Mouse (Mus musculus): ENCODE data around the gene Ddost. TPM values are rescaled to one million over a fixed set of nuclear protein-coding genes. Genes with fewer than 3 reads are reported as not detected.

Ddost gene
- polyA plus RNA-seq, 1 experiment: 112 TPM

- no peak overlapping the region for H3K4me3 ChIP-seq (ENCODE audit: low read depth, low read length)
- no peak overlapping the region for H3K27ac ChIP-seq (ENCODE audit: insufficient read depth, low read length)
- peaks cover 21% of the 10 kb centered on the region for H3K36me3 ChIP-seq (ENCODE audit: control insufficient read depth, insufficient read depth, low read length, poor library complexity, severe bottlenecking)
- H3K9ac ChIP-seq (ENCODE audit: low read depth, poor library complexity, severe bottlenecking): no peak overlapping the region
- no peaks in the 10 kb centered on the region for H3K27me3 ChIP-seq (ENCODE audit: control insufficient read depth, insufficient read depth, low read length, poor library complexity, severe bottlenecking)
- H3K9me3 ChIP-seq (replicated peaks; ENCODE audit: control insufficient read depth, insufficient read depth, low read length, poor library complexity, severe bottlenecking): no peaks in the 10 kb centered on the region
- H3K4me1 ChIP-seq (ENCODE audit: control insufficient read depth, insufficient read depth, low read length): no peaks in the 10 kb centered on the region
- TF ChIP-seq CTCF (IDR thresholded peaks at IDR 0.05; ENCODE audit: low read depth, low read length) (no peak), POLR2A (IDR thresholded peaks at IDR 0.05; ENCODE audit: insufficient read depth, low read length) (no peak), EP300 (IDR thresholded peaks at IDR 0.05; ENCODE audit: insufficient read depth, low read depth, low read length) (no peak)
Observed at GRCm38 (mm10) chr4:138313795-138314194, 9.3 kb downstream of the Ddost start.

DNA sequence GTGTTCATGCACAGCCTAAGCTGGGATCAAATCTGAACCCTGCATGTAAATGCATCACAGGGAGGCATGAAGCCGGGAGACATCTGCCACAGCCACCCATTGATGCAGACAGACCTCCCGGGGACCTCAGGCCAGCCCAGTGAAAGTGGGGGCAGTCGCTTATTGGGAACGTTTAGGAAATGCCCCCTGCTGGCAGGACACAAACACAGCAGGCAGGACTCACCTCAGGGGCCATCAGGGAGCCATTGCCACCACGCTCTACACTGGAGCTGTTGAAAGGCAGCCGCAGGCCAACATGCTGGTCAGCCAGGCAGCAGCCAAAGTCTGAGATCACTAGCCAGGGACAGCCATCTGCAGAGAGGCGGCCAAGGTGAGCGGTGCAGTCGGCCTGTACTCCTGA, 11.3 kb downstream of the Ddost start:
- H3K27me3 ChIP-seq (ENCODE audit: control insufficient read depth, insufficient read depth, low read length, poor library complexity, severe bottlenecking): no peaks in the 10 kb centered on the region
- H3K27ac ChIP-seq (ENCODE audit: insufficient read depth, low read length): no peak overlapping the region
- H3K4me3 ChIP-seq (ENCODE audit: low read depth, low read length): no peak overlapping the region
- peaks cover 10% of the 10 kb centered on the region for H3K36me3 ChIP-seq (ENCODE audit: control insufficient read depth, insufficient read depth, low read length, poor library complexity, severe bottlenecking)
- no peaks in the 10 kb centered on the region; the same call in 1 of the 2 replicates for H3K9me3 ChIP-seq (replicated peaks; ENCODE audit: control insufficient read depth, insufficient read depth, low read length, poor library complexity, severe bottlenecking)
- TF ChIP-seq CTCF (IDR thresholded peaks at IDR 0.05; ENCODE audit: low read depth, low read length): peak; percentile 58
- no peak for TF ChIP-seq POLR2A (IDR thresholded peaks at IDR 0.05; ENCODE audit: insufficient read depth, low read length)
- no peaks in the 10 kb centered on the region for H3K4me1 ChIP-seq (ENCODE audit: control insufficient read depth, insufficient read depth, low read length)
- no peak overlapping the region for H3K9ac ChIP-seq (ENCODE audit: low read depth, poor library complexity, severe bottlenecking)

DNA sequence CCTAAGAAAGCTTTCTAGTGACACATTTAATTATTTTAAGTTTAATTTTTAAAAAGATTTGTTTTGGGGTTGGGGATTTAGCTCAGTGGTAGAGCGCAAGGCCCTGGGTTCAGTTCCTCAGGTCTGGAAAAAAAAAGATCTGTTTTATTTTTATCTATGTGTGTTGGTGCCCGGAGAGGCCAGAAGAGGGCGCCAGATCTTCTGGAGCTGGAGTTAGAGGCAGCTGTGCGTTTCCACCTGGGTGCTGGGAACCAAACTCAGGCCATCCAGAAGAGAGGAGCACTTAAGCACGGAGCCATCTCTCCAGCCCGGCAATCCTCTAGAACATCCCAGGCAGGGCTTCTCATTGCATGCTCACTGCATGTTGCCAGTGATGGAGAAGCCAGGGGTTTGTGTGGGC, 11.8 kb downstream of the Ddost start:
- Histone ChIP-seq H3K4me3 (ENCODE audit: low read depth, low read length) (no peak overlapping the region), H3K27me3 (ENCODE audit: control insufficient read depth, insufficient read depth, low read length, poor library complexity, severe bottlenecking) (no peaks in the 10 kb centered on the region), H3K36me3 (ENCODE audit: control insufficient read depth, insufficient read depth, low read length, poor library complexity, severe bottlenecking) (peaks cover 10% of the 10 kb centered on the region), H3K4me1 (ENCODE audit: control insufficient read depth, insufficient read depth, low read length) (no peaks in the 10 kb centered on the region), H3K27ac (ENCODE audit: insufficient read depth, low read length) (no peak overlapping the region), H3K9me3 (replicated peaks; ENCODE audit: control insufficient read depth, insufficient read depth, low read length, poor library complexity, severe bottlenecking) (no peaks in the 10 kb centered on the region; the same call in 1 of the 2 replicates), H3K9ac (ENCODE audit: low read depth, poor library complexity, severe bottlenecking) (no peak overlapping the region)
- TF ChIP-seq POLR2A (IDR thresholded peaks at IDR 0.05; ENCODE audit: insufficient read depth, low read length) (no peak), CTCF (IDR thresholded peaks at IDR 0.05; ENCODE audit: low read depth, low read length) (peak; percentile 53), EP300 (IDR thresholded peaks at IDR 0.05; ENCODE audit: insufficient read depth, low read depth, low read length) (no peak)

DNA sequence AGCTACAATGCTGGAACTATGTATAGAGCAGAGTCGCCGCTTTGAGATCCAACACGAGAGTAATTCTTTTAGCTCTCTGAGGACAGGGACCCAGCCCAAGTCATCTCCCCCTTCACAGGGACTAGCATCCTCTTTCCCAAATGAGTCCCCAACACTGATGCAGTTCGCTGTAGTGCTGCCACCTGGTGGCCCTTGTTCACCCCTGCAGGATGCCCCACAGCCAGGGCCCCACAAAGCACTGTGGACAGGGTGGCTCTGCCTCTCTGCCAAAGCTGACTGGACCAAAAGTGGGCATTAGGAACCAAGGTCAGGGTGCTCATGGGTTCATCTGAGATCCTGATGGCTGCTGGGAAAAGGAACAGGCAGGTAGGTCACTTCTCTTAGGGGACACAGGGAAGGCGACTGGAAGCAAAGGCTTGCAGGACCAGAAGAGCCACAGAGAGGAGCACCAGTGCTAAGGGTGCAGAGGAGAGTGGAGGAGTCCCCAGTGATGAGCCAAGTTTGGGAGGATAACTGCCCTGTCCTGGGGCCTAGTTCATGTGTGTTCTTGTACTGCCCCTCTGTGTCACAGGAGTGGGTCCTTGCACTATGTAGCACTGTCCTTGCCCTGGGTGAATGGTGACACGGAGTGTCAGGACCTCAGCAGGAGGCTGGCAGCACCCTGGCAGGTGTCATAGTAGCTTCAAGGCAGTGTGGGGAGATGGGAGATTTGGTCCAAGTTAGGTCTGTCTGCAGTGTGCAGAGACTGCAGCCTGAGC, 14.2 kb downstream of the Ddost start:
- no peak for TF ChIP-seq EP300 (IDR thresholded peaks at IDR 0.05; ENCODE audit: insufficient read depth, low read depth, low read length)
- no peak for TF ChIP-seq POLR2A (IDR thresholded peaks at IDR 0.05; ENCODE audit: insufficient read depth, low read length)
- TF ChIP-seq CTCF (IDR thresholded peaks at IDR 0.05; ENCODE audit: low read depth, low read length): peak; percentile 92
- no peak overlapping the region for H3K27ac ChIP-seq (ENCODE audit: insufficient read depth, low read length)
- no peak overlapping the region for H3K9ac ChIP-seq (ENCODE audit: low read depth, poor library complexity, severe bottlenecking)
- no peak overlapping the region for H3K4me3 ChIP-seq (ENCODE audit: low read depth, low read length)
- no peaks in the 10 kb centered on the region for H3K27me3 ChIP-seq (ENCODE audit: control insufficient read depth, insufficient read depth, low read length, poor library complexity, severe bottlenecking)
- H3K4me1 ChIP-seq (ENCODE audit: control insufficient read depth, insufficient read depth, low read length): peaks cover 2% of the 10 kb centered on the region
- no peaks in the 10 kb centered on the region for H3K36me3 ChIP-seq (ENCODE audit: control insufficient read depth, insufficient read depth, low read length, poor library complexity, severe bottlenecking)
- H3K9me3 ChIP-seq (replicated peaks; ENCODE audit: control insufficient read depth, insufficient read depth, low read length, poor library complexity, severe bottlenecking): no peaks in the 10 kb centered on the region; the same call in 1 of the 2 replicates

- Histone ChIP-seq H3K27ac (ENCODE audit: insufficient read depth, low read length) (no peak overlapping the region), H3K36me3 (ENCODE audit: control insufficient read depth, insufficient read depth, low read length, poor library complexity, severe bottlenecking) (no peaks in the 10 kb centered on the region), H3K4me3 (ENCODE audit: low read depth, low read length) (no peak overlapping the region), H3K4me1 (ENCODE audit: control insufficient read depth, insufficient read depth, low read length) (peaks cover 2% of the 10 kb centered on the region), H3K9me3 (replicated peaks; ENCODE audit: control insufficient read depth, insufficient read depth, low read length, poor library complexity, severe bottlenecking) (no peaks in the 10 kb centered on the region; the same call in 1 of the 2 replicates), H3K27me3 (ENCODE audit: control insufficient read depth, insufficient read depth, low read length, poor library complexity, severe bottlenecking) (no peaks in the 10 kb centered on the region), H3K9ac (ENCODE audit: low read depth, poor library complexity, severe bottlenecking) (no peak overlapping the region)
- TF ChIP-seq CTCF (IDR thresholded peaks at IDR 0.05; ENCODE audit: low read depth, low read length) (peak; percentile 100), EP300 (IDR thresholded peaks at IDR 0.05; ENCODE audit: insufficient read depth, low read depth, low read length) (peak; percentile 63; the same call in 1 of the 2 replicates), POLR2A (IDR thresholded peaks at IDR 0.05; ENCODE audit: insufficient read depth, low read length) (no peak)
Observed at GRCm38 (mm10) chr4:138319508-138319907, 15.0 kb downstream of the Ddost start.

DNA sequence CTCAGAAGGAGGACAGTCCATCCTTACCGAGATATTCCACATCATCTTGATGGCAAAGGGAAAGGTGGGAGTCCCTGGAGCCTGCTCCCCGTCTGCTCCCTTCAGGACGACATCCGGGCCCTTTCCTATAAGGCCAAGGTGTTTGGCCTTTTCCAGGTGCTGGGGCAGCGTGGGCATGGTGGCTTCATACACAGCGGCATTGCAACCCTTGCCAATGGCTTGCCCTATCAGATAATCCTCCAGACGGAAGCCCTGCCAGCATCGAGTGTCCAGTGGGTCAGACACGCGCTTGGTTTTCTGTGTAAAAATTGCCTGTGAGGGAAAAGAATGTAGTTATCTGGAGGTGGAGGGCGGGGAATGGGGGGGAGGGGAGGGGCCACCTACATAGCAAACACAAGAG, 16.2 kb downstream of the Ddost start:
- H3K9ac ChIP-seq (ENCODE audit: low read depth, poor library complexity, severe bottlenecking): no peak overlapping the region
- no peaks in the 10 kb centered on the region for H3K36me3 ChIP-seq (ENCODE audit: control insufficient read depth, insufficient read depth, low read length, poor library complexity, severe bottlenecking)
- no peaks in the 10 kb centered on the region for H3K27me3 ChIP-seq (ENCODE audit: control insufficient read depth, insufficient read depth, low read length, poor library complexity, severe bottlenecking)
- H3K4me3 ChIP-seq (ENCODE audit: low read depth, low read length): no peak overlapping the region
- no peak for TF ChIP-seq CTCF (IDR thresholded peaks at IDR 0.05; ENCODE audit: low read depth, low read length)
- TF ChIP-seq EP300 (IDR thresholded peaks at IDR 0.05; ENCODE audit: insufficient read depth, low read depth, low read length): no peak
- no peak for TF ChIP-seq POLR2A (IDR thresholded peaks at IDR 0.05; ENCODE audit: insufficient read depth, low read length)
- H3K9me3 ChIP-seq (replicated peaks; ENCODE audit: control insufficient read depth, insufficient read depth, low read length, poor library complexity, severe bottlenecking): no peaks in the 10 kb centered on the region; the same call in 1 of the 2 replicates
- H3K4me1 ChIP-seq (ENCODE audit: control insufficient read depth, insufficient read depth, low read length): peaks cover 2% of the 10 kb centered on the region
- no peak overlapping the region for H3K27ac ChIP-seq (ENCODE audit: insufficient read depth, low read length)
